Mouse (Mus musculus) stomach, embryonic 15.5 days (tissue): ENCODE results near the gene Cntn1. TPM values are rescaled to one million over a fixed set of nuclear protein-coding genes. Genes with fewer than 3 reads are reported as not detected.

Experiments used
- ATAC-seq: fragments of 200-750 bp; cut with Nextera tagmentation; 2 replicates; pipeline ENCODE4 v1.8.0; 2017; ENCODE audit warnings: low read depth, moderate number of reproducible peaks, moderate TSS enrichment; ENCODE audit not compliant: insufficient read depth, low FRiP score
- H3K27ac ChIP-seq: fragments of 300-500 bp; sonication (generic); 2 replicates; pipeline ENCODE4 v1.5.1; 2015; ENCODE audit warnings: mild to moderate bottlenecking, inconsistent platforms
- H3K27me3 ChIP-seq: fragments of 300-500 bp; sonication (generic); replicated peaks from 2 replicates; pipeline ENCODE4 v1.6.1; 2015; ENCODE audit warnings: inconsistent platforms
- H3K36me3 ChIP-seq: fragments of 300-500 bp; sonication (generic); 2 replicates; pipeline ENCODE4 v1.6.1; 2015; ENCODE audit warnings: inconsistent platforms
- H3K4me1 ChIP-seq: fragments of 300-500 bp; sonication (generic); 2 replicates; pipeline ENCODE4 v1.6.1; 2015; ENCODE audit warnings: inconsistent platforms
- H3K4me2 ChIP-seq: fragments of 300-500 bp; sonication (generic); 2 replicates; pipeline ENCODE4 v1.6.1; 2015; ENCODE audit warnings: mild to moderate bottlenecking, inconsistent platforms
- H3K4me3 ChIP-seq: fragments of 300-500 bp; sonication (generic); replicated peaks from 2 replicates; pipeline ENCODE4 v1.5.1; 2015; ENCODE audit warnings: inconsistent platforms
- H3K9ac ChIP-seq: fragments of 300-500 bp; sonication (generic); 2 replicates; pipeline ENCODE4 v1.6.1; 2015; ENCODE audit warnings: inconsistent platforms
- H3K9me3 ChIP-seq: fragments of 300-500 bp; sonication (generic); 2 replicates; pipeline ENCODE4 v1.6.1; 2016; ENCODE audit warnings: inconsistent platforms
- WGBS: fragments of 180-500 bp; shearing (Covaris S2); methylation state at CpG from one replicate; pipeline ENCODE4 v1.1.7; 2015; 5-methylcytosine and 5-hydroxymethylcytosine counted together
- polyA plus RNA-seq: library from polyadenylated mRNA; unstranded; fragments of >200 nt; fragmentation: Nextera tagmentation; extraction: Ambion mirVana; gene quantifications from 2 replicates; pipeline ENCODE4 v1.2.1, GENCODE M21; 2015

Cntn1 gene
- polyA plus RNA-seq, 1 experiment from 2014 or later: 2.2 TPM

DNA sequence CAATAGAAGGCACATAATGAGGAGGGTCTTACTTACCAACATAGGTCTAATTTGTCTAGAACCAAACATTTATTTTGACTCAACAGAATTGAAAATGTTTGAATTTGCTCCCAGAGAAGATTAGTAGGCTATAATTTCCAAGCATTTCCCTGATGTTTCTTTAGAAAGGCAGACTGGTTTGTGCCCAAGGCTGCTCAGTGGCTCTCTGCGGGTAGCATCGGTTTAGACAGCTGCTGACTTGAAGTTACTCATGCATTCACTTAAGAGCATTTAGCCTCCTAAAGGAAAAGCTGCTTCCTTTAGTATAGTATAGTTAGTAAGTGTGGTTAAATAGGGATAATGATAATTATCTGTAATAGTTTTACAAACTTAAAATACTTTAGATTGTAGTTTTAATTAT, 104.0 kb downstream of the Cntn1 start:
- no peaks in the 10 kb centered on the region for H3K9me3 ChIP-seq
- no peak overlapping the region for H3K27ac ChIP-seq
- no peak for ATAC-seq
- WGBS: 86% methylated on average over 2 of the region's 2 CpGs
- no peak overlapping the region for H3K4me2 ChIP-seq
- H3K9ac ChIP-seq: no peak overlapping the region
- no peaks in the 10 kb centered on the region for H3K27me3 ChIP-seq
- no peaks in the 10 kb centered on the region for H3K4me1 ChIP-seq
- H3K36me3 ChIP-seq: no peaks in the 10 kb centered on the region
- no peak overlapping the region for H3K4me3 ChIP-seq

DNA sequence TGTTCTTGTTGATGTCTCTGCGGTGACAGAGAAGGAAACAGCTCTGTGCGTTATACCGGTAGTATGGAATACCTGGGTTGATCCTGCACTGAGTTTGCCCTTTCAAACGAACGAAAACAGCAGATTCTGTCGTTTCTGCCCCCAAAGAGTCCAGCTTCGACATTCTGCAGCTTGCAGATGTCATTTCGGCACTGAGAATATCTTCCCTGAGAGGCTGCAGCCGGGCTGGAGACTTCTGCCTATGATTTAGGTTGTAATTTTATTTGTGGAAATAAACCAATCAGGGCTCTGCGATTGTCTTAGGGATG, 109.8 kb downstream of the Cntn1 start:
- H3K9me3 ChIP-seq: no peaks in the 10 kb centered on the region
- WGBS: 54% methylated on average over 10 of the region's 10 CpGs

DNA sequence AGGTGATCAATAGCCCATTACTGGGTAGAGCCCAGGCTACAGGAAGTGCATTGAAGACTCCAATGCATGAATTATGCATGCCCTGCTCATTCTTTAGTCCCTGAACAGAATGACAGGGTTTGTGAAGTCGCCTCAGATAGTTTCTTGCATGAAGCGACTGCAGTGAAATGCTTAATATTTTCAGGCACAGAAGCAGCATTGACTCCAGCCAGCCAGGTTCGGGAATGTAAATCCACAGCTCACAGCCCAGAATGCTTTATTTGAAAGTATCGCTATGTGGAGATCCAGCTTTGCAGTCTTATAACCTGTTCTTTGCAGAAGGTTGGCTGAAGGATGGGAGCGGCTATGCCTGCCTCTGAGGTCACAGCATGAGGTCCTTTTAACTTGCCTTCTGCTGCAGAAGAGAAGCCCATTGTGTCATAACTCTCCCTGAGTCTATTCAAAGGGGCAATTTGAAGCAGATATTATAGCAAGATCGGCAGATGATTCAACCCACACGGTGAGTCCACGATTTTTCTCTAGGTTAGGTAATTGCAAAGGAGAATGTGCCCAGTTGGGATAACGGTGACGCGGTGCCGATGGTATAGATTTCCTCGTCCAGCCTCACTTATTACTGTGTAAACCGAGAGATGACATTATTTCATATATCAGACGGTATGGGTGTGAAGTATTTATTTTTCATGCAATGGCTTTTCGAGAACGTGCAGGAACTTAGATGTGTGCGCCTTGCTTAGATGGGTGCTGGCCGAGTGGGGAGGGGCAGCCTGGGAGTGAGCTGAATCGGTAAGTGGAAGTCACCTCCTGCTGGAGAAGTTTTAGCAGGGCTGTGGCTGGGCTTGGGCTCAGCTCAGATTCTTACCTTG, 110.4 kb downstream of the Cntn1 start:
- Histone ChIP-seq H3K4me3 (no peak overlapping the region), H3K4me2 (no peak overlapping the region), H3K9me3 (no peaks in the 10 kb centered on the region), H3K9ac (no peak overlapping the region), H3K36me3 (no peaks in the 10 kb centered on the region), H3K27ac (no peak overlapping the region), H3K4me1 (no peaks in the 10 kb centered on the region), H3K27me3 (no peaks in the 10 kb centered on the region)
- 48% methylated on average over 20 of the region's 20 CpGs for WGBS
- ATAC-seq: no peak

More for the DNA sequence above, 109.8 kb downstream of the Cntn1 start:
- Histone ChIP-seq H3K36me3 (no peaks in the 10 kb centered on the region), H3K4me2 (no peak overlapping the region), H3K27me3 (no peaks in the 10 kb centered on the region), H3K4me1 (no peaks in the 10 kb centered on the region), H3K27ac (no peak overlapping the region), H3K4me3 (no peak overlapping the region), H3K9ac (no peak overlapping the region)
- ATAC-seq: no peak

DNA sequence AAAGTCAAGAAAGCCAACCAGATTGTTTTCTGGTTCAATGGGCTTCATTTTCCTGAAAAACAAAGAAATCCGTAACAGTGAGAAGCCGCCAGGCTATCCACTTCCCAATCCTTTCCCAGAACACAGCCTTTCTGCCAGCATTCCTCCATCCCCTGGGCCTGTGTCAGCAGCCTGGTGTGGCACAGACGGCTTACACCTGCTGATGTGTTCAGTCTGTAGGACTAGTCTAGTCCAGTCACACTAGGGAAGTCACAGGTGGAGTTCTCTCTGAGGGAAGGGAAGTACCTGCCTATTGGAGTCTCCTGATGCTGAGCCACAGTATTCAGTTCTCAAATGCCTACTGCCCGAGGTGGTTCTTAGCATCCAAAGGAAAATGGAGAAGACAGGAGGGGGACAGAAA, 111.9 kb downstream of the Cntn1 start:
- Histone ChIP-seq H3K4me3 (no peak overlapping the region), H3K9ac (no peak overlapping the region), H3K4me2 (no peak overlapping the region), H3K4me1 (no peaks in the 10 kb centered on the region), H3K27me3 (no peaks in the 10 kb centered on the region), H3K27ac (no peak overlapping the region), H3K9me3 (no peaks in the 10 kb centered on the region), H3K36me3 (no peaks in the 10 kb centered on the region)
- no peak for ATAC-seq
- 78% methylated on average over 4 of the region's 4 CpGs for WGBS

DNA sequence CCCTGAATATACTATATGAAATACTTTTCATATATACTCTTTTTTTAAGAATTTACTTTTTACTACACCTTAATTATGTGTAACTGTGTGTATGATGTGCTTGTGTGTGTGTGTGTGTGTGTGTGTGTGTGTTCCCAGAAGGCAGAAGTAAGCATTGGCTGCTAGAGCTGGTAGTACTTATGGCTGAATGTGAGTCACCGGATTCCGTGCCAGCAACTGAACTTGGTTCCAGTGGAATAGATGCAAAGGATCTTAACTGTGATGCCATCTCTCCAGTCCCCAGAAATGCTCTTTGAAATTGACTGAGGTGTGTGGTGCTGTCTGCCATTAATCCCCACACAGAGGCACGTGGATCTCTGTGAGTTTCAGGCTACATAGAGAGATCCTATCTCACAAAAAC, 113.2 kb downstream of the Cntn1 start:
- H3K36me3 ChIP-seq: no peaks in the 10 kb centered on the region
- no peak overlapping the region for H3K27ac ChIP-seq
- ATAC-seq: no peak
- WGBS: 73% methylated on average over 3 of the region's 3 CpGs
- H3K9ac ChIP-seq: no peak overlapping the region
- no peaks in the 10 kb centered on the region for H3K27me3 ChIP-seq
- no peaks in the 10 kb centered on the region for H3K9me3 ChIP-seq
- H3K4me2 ChIP-seq: no peak overlapping the region
- no peaks in the 10 kb centered on the region for H3K4me1 ChIP-seq
- H3K4me3 ChIP-seq: no peak overlapping the region

DNA sequence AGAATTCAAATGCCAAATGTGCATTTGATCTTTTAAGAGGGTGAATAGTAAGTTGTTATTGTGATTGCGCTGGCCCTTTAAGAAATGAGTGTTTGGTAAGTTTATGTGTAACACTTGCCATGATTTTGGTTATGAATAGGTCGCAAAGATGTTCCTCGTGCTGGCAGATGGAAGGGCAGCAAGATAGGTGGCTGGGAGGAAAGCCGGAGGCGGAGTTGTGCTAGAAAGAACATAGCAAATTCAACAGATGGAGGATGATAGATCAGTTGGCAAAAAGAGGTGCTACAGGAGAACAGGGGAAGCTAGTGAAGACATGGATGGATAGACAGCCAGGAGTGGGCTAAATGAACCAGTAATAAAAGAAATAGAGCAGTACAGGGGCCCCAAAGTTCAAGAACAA, 115.3 kb downstream of the Cntn1 start:
- no peak overlapping the region for H3K4me3 ChIP-seq
- WGBS: 80% methylated on average over 5 of the region's 5 CpGs
- no peaks in the 10 kb centered on the region for H3K4me1 ChIP-seq
- no peak overlapping the region for H3K9ac ChIP-seq
- no peak overlapping the region for H3K4me2 ChIP-seq
- H3K27me3 ChIP-seq: no peaks in the 10 kb centered on the region
- H3K9me3 ChIP-seq: no peaks in the 10 kb centered on the region
- no peak overlapping the region for H3K27ac ChIP-seq
- no peaks in the 10 kb centered on the region for H3K36me3 ChIP-seq
- ATAC-seq: no peak

DNA sequence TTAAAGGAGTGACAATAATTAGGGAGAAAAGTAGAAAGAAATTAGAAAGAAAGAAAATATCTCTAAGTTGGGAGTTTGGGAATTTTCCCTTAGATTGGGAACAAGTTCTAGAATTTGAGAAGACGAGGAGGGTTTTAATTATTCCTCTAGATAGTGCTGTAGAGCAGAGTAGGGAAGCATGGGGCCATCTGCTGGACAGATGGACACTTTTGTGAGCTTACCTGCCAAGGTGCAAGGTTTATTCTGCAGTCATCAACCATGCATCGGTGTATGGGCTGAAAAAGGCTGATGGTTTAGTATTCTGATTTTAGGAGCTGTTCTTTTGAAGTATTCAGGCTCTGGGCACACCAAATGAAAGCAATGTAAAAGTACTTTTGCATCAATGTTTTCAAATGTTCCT, 124.8 kb downstream of the Cntn1 start:
- Histone ChIP-seq H3K4me2 (no peak overlapping the region), H3K36me3 (no peaks in the 10 kb centered on the region), H3K9ac (no peak overlapping the region), H3K4me1 (no peaks in the 10 kb centered on the region), H3K9me3 (no peaks in the 10 kb centered on the region), H3K4me3 (no peak overlapping the region), H3K27ac (no peak overlapping the region), H3K27me3 (no peaks in the 10 kb centered on the region)
- 69% methylated on average over 2 of the region's 2 CpGs for WGBS
- no peak for ATAC-seq

DNA sequence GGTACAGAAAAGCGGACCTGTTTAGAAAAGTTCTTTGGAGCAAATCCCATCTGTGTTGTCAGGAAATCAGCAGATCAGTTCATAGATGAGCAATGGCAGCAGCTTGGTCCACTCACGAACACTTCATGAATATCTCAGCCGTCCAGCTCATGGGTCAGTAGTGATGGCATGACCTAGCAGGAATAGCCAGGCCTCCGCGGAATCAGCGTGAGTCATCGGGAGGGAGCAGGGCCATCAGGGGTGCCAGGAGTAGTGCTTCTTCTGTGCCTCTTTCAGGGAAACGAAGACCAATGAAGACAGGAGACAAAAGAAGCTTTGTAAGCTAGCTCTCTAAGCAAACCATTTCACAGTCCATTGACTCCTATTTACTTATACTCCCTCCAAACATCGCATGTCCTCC, 126.4 kb downstream of the Cntn1 start:
- WGBS: 76% methylated on average over 9 of the region's 9 CpGs
- no peaks in the 10 kb centered on the region for H3K27me3 ChIP-seq
- ATAC-seq: no peak
- no peak overlapping the region for H3K4me3 ChIP-seq
- H3K4me1 ChIP-seq: no peaks in the 10 kb centered on the region
- H3K4me2 ChIP-seq: no peak overlapping the region
- H3K9ac ChIP-seq: no peak overlapping the region
- no peaks in the 10 kb centered on the region for H3K36me3 ChIP-seq
- no peak overlapping the region for H3K27ac ChIP-seq
- no peaks in the 10 kb centered on the region for H3K9me3 ChIP-seq

DNA sequence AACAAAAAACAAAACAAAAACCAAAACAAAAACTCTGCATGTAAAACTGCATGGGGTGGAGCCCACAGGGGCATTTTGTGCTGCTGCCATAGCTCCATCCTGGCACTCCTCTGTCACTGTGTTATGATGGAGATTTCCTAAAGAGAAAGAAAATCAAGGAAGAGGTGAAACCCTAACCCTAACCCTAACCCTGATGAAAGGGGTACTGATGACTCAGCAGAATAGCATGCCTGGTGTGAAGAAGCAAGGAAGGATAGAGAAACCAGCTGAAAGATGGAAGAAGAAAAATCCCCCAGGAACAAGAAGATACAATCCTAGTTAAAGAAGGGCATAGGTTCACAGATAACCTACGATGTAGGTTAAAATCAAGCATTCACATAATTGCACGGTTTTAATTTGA, 134.5 kb downstream of the Cntn1 start:
- Histone ChIP-seq H3K9me3 (no peaks in the 10 kb centered on the region), H3K4me2 (no peak overlapping the region), H3K4me3 (no peak overlapping the region), H3K27me3 (no peaks in the 10 kb centered on the region), H3K9ac (no peak overlapping the region), H3K36me3 (no peaks in the 10 kb centered on the region), H3K27ac (no peak overlapping the region), H3K4me1 (no peaks in the 10 kb centered on the region)
- no peak for ATAC-seq
- WGBS: 93% methylated on average over 2 of the region's 2 CpGs

DNA sequence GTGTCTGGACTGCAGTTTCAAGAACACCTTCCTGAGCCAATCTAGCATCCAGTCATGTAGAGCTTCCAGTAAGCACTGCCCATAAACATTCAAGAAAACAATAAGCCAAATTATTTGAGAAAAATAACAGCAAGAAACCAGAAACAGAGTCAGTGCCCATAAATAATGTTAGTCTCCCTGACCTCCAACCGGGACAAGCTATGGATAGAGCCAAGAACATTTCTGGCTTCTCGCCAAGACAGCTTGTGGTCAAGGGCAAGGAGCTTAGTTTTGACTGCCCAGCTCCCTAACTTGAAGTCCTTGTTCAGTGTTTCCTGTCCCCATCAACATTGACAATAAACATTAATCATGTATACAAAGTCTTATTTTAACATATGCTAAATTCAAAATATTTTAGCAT, 139.0 kb downstream of the Cntn1 start:
- Histone ChIP-seq H3K27me3 (no peaks in the 10 kb centered on the region), H3K9ac (no peak overlapping the region), H3K4me1 (no peaks in the 10 kb centered on the region), H3K4me3 (no peak overlapping the region), H3K4me2 (no peak overlapping the region), H3K9me3 (no peaks in the 10 kb centered on the region), H3K36me3 (no peaks in the 10 kb centered on the region), H3K27ac (no peak overlapping the region)
- WGBS: 50% methylated on average over 2 of the region's 2 CpGs
- no peak for ATAC-seq

DNA sequence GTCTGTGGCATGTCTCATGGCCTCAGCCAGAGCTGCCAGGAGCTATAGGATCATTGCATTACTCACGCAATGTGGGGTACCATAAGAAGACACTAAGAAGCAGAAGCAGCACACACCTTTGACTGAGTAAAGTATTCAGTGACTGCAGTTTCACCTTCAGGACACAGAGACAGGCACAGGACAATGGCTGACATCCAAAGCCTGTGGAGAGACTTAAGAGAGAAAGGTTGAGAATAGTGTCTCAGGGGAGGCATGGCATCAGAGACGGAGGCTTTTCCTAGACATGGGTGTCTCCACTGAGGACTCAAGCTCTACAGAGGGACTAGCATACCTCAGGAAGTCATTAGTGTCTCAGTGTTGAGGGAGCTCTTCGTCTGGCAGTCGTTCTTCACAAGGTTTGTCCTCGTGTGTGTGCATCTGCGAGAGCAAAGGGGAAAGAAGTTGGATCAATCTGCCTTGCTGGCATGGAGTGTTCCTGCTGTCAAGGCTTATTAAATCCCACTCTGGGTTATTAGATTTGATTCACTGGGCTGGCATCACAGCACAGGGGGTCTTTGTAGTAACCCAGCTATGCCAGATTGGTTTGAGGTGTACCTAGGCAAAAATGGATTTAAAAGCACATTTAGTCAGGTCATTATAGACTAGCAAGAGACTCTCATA, 149.5 kb downstream of the Cntn1 start:
- 86% methylated on average over 6 of the region's 6 CpGs for WGBS
- H3K4me3 ChIP-seq: no peak overlapping the region
- no peaks in the 10 kb centered on the region for H3K36me3 ChIP-seq
- no peaks in the 10 kb centered on the region for H3K9me3 ChIP-seq
- H3K4me2 ChIP-seq: no peak overlapping the region
- no peaks in the 10 kb centered on the region for H3K27me3 ChIP-seq
- no peak for ATAC-seq
- H3K4me1 ChIP-seq: no peaks in the 10 kb centered on the region
- no peak overlapping the region for H3K9ac ChIP-seq
- no peak overlapping the region for H3K27ac ChIP-seq

DNA sequence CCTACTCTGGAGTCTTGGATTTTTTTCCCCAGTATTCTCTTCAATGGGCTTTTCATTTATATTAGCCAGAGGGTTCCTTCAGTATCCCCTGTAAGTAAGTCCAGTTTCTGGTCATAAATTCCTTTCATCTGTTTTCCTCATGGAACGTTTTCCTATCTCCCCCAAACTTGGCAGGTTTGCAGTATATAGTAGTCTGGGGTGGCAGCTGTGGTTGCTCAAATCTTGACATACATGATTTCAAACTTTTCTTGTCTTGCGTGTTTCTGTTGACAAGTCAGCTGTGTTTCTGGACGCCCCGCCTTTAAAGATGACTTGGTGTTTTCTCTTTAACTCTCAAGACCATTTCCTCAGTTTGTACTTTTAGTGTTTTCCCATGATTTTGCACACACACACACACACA, 155.7 kb downstream of the Cntn1 start:
- Histone ChIP-seq H3K27ac (no peak overlapping the region), H3K27me3 (no peaks in the 10 kb centered on the region), H3K36me3 (no peaks in the 10 kb centered on the region), H3K4me3 (no peak overlapping the region), H3K4me2 (no peak overlapping the region), H3K9ac (no peak overlapping the region), H3K9me3 (no peaks in the 10 kb centered on the region), H3K4me1 (no peaks in the 10 kb centered on the region)
- no peak for ATAC-seq
- 59% methylated on average over 4 of the region's 4 CpGs for WGBS
